Mouse (Mus musculus): ENCODE measurements around the gene Ptma. TPM values are rescaled to one million over a fixed set of nuclear protein-coding genes. Genes with fewer than 3 reads are reported as not detected.

Ptma gene
- polyA plus RNA-seq, 1 experiment: 11,652 TPM

DNA sequence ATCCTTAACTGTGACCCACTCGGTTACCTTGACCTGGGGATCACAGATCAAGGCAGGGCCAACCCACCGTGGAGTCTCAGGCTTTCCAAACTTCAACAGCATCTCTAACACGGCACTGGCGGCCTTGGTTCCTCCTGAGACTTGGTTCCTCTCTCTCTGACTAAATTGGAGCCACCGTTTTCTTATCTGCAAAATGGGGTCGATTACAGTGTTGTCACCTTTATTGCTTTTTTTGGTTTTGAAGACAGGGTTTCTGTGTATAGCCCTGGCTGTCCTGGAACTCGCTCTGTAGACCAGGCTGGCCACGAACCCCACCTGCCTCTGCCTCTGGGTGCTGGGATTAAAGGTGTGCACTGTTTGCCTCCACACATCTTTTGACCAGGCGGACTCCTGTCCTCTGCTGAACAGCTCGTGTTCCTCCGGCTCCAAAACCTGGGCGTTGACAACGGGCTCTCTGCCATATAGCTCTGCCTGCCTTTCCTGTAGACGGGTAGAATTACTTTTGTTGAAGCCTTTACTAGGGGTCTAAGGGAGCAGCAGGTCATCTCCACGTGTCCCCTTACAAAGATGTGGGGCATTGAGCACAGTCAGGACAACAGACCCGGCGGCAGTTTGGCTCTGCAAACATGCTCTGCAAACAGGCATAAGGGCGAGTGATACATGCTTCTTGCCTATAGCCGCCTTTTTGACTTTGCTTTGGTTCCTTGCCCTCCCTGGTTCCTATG is 21.7 kb upstream of the Ptma start:
- TF ChIP-seq GATA1 (IDR thresholded peaks at IDR 0.05; ENCODE audit: low read length): no peak

DNA sequence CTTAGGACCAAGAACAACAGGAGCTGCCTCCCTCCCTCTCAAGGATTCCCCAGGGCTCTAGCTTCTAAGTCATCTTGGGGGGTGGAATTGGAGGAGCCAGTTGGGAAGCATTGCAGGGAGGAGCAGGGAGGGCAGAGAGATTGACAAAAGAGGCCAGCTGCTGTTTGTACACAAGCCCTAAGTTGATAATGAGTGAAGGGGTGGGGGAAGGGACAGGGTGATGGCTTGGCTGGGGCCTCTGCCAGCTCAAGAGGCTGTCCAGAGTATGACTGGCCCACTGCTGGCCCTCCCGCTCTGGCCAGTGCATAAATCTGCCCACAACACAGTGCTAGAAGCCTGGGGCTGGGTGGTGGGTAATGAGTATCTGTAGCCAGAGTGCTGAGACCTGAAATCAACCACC is 21.1 kb upstream of the Ptma start:
- TF ChIP-seq GATA1 (IDR thresholded peaks at IDR 0.05; ENCODE audit: low read length): no peak

- no peak for TF ChIP-seq GATA1 (IDR thresholded peaks at IDR 0.05; ENCODE audit: low read length)
These were observed 20.1 kb upstream of the Ptma start for GRCm38 (mm10) chr1:86506420-86506819.

DNA sequence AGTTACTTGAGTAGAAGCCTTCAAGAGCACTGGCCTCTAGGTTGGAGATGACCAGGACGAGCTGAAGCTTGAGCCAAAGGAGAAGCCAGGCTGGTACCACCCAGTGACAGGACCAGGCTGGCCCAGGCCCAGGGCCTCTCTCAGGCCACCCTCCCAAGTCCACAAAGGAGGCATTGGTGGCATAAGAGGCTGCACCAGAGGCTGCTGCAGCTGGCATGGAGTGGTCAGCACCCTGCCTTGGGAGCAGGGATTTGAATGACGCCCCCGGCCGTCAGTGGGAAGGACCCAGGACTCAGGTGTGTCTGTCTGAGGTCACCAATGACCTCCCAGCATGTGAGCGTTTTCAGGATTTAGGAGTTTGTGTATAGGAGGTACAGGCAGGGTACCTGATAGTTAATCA is 18.7 kb upstream of the Ptma start:
- TF ChIP-seq GATA1 (IDR thresholded peaks at IDR 0.05; ENCODE audit: low read length): no peak

- TF ChIP-seq GATA1 (IDR thresholded peaks at IDR 0.05; ENCODE audit: low read length): no peak
These were observed 17.1 kb upstream of the Ptma start for GRCm38 (mm10) chr1:86509410-86509809.

GRCm38 (mm10) chr1:86510266-86510665 is 16.3 kb upstream of the Ptma start:
- no peak for TF ChIP-seq GATA1 (IDR thresholded peaks at IDR 0.05; ENCODE audit: low read length)

DNA sequence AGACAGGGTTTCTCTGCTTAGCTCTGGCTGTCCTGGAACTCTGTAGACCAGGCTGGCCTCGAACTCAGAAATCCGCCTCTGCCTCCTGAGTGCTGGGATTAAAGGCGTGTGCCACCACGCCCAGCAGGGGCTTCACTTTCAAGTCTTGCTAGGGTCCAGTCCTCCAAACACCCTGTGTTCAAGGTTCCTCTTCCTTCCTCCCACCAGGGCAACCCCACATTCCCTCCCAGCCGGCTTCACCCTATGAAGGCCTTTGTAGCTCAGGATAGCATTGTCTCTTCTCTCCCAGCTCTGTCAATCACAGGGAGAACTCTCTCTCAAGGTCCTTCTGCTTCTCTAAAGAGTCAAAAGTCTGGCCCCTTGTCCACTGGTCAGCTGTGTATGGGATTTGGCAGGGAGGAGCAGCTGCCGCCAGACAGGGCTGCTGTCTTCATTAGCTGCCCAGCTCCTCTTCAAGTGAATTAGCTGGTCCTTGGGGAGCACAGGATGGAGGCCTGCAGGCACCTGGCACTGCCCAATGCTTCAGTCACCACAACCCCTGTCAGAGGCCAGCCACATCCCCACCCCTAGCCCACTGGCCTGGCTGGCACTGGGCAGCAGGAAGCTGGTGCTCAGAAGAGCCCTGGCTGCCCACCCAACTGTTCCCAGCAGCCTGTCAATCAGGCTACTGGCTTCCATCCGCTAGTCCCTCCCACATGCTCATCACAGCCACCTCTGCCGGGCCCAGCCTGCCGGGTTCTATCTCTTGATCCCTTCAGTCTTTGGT is 15.7 kb upstream of the Ptma start:
- no peak for TF ChIP-seq GATA1 (IDR thresholded peaks at IDR 0.05; ENCODE audit: low read length)

DNA sequence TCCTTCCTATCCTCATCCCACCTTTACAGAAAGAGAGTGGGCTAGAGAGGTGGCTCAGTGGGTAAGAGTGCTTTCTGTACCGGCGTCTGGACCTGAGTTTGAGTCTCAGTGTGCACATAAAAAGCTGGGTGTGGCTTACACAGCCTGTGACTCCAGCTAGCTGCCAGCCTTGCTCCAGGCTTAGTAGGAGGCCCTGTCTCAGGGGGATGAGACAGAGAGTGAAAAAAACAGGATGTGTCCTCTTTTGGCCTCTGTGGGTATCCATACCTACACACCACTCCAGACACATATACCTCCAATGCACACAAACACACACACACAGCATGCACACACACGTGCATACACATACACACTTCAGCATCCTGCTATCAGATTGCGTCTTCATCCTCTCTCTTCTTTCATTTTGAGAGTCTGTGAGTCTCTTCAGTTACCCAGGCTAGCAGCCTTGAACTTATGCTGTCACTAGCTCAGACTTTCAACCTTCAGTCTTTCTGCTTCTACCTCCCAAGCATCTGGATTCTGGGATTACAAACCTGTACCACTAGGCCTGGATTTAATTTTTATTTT is 14.3 kb upstream of the Ptma start:
- TF ChIP-seq GATA1 (IDR thresholded peaks at IDR 0.05; ENCODE audit: low read length): no peak

DNA sequence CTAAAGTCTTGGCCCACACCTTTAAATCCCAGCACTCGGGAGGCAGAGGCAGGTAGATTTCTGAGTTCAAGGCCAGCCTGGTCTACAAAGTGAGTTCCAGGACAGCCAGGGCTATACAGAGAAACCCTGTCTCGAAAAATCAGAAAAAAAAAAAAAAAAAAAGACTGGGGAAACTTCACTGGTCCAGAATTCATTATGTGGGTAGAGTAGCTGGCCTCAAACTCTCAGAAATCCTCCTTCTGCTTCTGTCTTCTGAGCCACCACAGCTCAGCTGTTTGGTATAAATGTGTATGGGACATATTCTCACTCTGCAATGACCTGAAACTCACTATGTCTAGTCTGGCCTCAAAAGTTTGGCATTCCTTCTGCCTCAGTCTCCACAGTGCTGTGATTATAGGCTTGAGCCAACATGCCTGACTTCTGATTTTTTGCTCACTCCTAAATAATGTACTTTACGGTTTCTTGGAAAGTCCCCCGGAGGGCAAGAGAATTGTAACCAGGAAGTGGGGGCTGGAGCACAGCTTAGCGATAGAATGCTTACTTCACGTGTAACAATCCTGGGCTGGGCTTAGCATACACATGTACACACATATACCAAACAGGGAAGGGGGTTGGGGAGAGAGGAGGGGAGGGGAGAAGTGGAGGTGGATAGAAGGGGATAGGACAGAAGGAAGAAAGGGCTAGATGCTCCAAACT is 10.7 kb upstream of the Ptma start:
- no peak for TF ChIP-seq GATA1 (IDR thresholded peaks at IDR 0.05; ENCODE audit: low read length)

DNA sequence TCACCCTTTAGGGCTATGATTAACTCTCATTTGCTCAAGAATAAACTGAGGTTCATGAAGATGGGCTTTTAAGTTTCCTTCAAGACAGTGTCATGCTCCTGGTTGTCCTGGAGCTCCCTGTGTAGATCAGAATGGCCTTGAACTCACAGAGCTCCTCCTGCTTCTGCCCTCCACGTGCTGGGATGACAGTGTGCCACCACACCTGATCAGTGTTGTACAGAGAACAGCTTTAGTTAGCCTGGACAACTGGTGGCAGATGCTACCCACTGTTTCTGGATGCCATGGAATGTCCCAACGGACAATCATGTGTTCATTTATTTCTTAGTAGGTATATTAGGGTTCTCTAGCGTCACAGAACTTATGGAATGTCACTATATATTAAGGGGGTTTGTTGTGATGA is 9.4 kb upstream of the Ptma start:
- TF ChIP-seq GATA1 (IDR thresholded peaks at IDR 0.05; ENCODE audit: low read length): no peak

- TF ChIP-seq GATA1 (IDR thresholded peaks at IDR 0.05; ENCODE audit: low read length): no peak
These were observed 6.2 kb upstream of the Ptma start for GRCm38 (mm10) chr1:86520361-86520760.

GRCm38 (mm10) chr1:86522286-86522871 is 4.1 kb upstream of the Ptma start:
- no peak for TF ChIP-seq GATA1 (IDR thresholded peaks at IDR 0.05; ENCODE audit: low read length)

- TF ChIP-seq GATA1 (IDR thresholded peaks at IDR 0.05; ENCODE audit: low read length): peak; percentile 99
These were observed 2.5 kb upstream of the Ptma start for GRCm38 (mm10) chr1:86523776-86524618.

- TF ChIP-seq GATA1 (IDR thresholded peaks at IDR 0.05; ENCODE audit: low read length): no peak
These were observed 1.7 kb upstream of the Ptma start for GRCm38 (mm10) chr1:86524619-86525498.
